Mouse (Mus musculus) monocyte, adult 5-6 weeks (primary cell): ENCODE data around the gene Mylk3. TPM values are rescaled to one million over a fixed set of nuclear protein-coding genes. Genes with fewer than 3 reads are reported as not detected.
A peak's percentile ranks its signal among the peaks of the same experiment; 100 is the strongest.

Experiments used
- ATAC-seq: fragments of 153-309, 156-312 bp; replicated peaks from 2 replicates; pipeline ENCODE4 v1.8.0; 2017; ENCODE audit warnings: mild to moderate bottlenecking; ENCODE audit not compliant: low TSS enrichment, insufficient number of reproducible peaks, severe bottlenecking, poor library complexity, low FRiP score
- total RNA-seq: library from RNA; stranded (forward); fragments of 200-1000, 200-491, 200-594 nt; gene quantifications from 3 replicates; pipeline ENCODE4 v1.2.3, GENCODE M21; 2017

Gene Mylk3
- total RNA-seq, result 0.10 to 13.1 TPM (median 7.9 TPM) in 3 replicates

DNA sequence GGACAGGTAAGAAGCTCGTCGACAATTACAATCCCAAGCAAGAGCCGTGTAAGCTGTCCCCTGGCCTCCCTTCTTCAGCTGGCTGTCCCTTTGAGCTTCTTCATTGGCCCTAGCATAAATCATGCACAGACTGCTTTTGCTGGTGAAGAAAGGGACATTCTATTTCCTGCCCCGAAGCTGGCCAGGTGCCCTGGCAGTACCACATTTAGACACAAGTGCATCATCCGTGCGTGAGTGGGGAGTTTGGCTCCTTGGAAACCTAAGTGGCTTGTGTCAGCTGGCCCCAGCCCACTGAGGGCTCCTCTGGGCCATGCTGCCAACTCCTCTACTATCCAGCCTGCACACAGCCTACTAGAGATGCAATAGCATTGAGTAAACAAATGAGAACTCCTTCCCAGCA is at the start of gene Mylk3:
Gene Mylk3, minus strand, starts transcription at position 141 of the 400 bp plus-strand sequence.
- ATAC-seq, result no peak

DNA sequence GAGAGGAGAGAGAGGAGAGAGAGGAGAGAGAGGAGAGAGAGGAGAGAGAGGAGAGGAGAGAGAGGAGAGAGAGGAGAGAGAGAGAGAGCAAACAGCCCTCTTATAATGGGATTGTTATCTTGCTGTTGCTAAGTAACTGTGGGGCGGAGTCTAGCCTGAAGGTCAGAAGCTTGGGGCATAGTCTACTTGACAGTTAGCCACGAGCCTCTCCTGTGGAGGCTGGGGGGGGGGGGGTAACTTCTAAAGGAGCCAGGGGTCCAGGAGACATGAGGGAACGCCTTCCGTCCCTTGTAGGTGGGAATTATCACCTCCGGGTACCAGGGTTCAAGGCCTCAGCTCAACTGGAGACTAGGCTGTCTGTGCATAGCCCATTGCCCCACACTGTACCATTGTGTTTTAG is 49.6 kb upstream of the Mylk3 start:
- no peak for ATAC-seq

DNA sequence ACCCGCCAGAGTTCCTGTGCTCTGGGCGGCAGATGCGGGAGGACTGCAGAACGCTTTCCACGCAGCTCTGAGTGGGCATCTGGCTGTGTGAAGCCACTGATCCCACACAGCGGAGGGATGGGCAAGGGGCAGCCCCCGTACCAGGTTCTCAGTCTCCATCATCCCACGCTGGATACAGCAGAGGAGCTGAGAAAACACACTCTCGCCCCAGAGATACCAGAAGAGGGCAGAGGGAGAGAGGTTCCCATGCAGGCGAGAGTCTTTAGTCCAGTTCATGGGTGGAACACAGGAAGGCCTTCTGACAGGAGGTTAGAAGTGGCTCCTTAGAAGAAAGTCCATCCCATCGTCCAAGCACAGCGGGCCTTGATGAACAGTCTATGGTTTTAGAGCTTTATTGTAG is 48.7 kb upstream of the Mylk3 start:
- ATAC-seq, result no peak

DNA sequence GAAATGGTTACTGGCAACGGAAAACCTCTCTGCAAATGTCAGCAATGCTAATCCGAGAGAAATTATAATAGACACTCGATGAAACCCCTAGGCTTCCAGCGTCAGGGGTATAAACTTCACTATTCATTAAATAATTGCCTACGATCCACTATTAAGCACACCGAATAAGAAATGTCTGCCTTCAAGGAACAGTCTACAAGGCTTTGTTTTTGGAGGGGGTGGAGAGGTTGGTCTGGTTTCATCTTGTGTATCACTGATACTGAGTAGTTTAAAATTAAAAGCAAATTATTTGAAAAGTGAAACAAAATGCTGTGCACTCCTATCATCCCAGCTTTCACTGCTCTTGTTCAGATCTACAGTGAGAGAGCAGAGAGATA is 46.9 kb upstream of the Mylk3 start:
- ATAC-seq, result no peak

DNA sequence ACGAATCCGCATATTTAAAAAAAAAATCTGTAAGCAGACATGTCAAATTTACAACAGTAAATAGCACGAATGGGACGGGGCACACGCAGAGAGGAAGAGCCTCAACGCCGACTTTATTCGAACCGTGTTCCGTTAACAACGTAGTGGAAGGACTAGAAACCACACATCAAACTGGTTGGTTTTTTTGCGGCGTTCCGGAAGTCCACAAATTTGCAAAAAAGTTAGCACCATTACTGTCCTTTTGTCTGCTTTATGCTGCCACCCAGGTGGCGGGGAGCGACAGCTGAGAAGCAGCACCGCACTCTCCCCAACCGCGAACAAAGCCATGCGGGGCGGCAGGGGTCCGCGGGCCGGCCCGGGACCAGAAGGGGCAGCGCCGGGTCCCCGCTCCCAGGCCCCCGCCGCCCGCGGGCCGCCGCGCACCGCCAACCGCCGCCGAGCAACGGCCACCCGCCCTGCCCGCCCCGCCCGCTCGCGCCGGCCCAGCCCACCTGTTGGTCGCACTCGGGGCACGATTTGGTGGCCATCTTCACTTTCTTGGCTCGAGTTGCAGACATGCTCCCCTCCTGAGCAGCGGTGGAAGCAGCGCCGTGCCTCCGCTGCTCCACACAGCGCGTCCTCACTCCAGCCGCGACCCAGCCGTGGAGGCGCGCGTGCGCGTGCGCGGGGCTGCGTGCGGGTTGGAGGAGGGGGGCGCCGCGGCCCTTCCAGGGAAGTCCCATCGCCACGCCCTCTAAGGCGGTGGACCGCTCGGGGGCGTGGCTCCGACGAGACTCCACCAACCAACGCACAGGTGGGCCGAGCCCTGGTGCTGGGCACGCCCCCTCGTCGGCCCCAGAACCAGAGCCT is 46.2 kb upstream of the Mylk3 start, which contains the start of gene 4921524J17Rik:
Gene 4921524J17Rik, minus strand, starts transcription at position 666 of the 849 bp plus-strand sequence.
- peak; percentile 98 for ATAC-seq

DNA sequence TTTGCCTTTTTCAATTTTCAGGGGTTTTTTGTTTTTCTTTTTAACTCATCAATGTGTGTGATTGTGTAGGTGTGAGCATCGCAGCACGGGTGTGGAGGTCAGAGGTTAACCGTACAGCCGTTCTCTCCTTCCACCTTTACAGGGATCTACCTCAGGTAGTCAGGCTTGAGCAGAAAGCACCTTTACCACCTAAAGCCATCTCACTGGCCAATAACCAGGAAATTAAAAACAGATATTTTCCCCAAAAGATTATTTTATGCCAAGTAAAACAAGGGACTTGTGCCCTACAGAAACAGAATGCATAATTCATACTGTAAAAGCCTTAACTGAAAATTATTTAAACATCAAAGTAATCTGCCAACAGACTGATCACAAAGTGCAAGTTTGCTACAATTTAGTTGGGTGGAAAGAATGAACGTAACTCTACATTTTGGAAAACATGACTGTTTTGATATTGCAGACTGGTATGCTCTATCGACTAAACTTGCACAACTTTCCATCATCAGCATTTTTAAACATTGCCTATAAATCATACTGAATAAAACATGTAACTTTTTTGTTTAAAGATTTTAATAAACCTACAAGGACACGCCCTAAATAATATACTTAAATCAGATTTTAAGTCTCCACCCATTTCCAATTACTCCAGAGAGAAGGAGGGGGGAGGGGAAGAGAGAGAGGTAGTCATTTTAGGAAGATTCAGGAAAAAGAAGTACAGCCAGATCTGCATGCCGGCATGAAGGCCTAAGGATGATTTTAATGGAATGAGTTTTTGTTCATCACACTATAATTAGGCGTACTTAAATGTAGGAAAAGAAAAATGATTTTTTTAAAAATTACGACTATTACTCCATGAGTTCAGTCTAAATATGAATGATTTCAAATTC is 45.4 kb upstream of the Mylk3 start:
- no peak for ATAC-seq

DNA sequence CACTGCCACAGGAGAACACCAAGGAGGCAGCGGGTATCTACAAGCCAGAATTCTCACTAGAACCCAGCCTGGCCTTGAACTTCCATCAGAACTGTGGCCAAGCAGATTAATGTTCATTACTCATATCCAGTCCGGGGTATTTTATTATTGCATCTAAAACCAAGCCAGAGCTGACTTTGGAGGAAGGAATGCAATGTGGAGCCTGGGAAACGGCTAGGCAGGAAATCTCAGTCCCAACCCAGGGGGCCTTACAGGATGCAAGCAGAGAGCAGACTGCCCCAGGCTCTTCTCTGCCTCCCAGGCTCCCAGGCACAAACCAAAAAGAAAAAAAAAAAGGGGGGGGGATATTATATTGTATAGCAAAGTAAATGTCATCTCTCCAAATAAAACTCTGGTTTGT is 44.7 kb upstream of the Mylk3 start:
- no peak for ATAC-seq

DNA sequence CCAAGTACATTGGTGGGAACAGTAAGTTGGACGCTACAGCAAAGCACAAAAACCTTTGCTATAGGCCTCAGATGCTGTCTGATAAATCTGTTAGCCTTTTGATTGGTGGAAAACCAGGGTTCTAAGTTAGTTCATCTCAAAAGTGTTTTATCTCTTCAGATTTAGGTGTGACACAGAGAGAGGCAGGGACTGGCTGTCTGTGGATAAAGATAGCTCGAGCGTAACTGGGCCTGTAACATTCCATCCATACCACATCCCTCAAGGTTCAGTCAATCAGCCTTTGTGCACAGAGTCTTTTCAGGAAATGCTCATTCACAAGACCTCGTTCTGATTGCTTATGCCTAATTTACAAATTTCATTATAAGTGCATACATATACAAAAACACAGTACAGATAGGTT is 43.1 kb upstream of the Mylk3 start:
- no peak for ATAC-seq

DNA sequence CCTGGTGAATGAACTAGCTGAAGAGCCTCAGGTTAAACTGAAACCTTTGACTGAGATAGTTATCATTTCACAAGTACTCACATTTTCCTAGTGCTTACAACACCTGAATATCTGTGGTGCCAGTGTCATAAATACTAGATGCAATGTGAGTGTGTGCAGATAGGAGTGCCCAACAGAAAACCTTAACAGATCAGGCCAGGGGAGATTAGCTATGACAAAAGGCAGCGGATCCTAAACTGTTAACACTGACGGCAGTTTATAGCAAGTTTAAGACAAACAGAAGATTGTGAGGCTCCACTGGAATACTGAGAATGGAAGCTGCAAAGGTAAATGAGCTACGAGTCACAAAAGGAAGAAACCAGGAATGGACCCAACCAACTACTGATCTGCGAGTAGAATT is 40.9 kb upstream of the Mylk3 start:
- no peak for ATAC-seq

DNA sequence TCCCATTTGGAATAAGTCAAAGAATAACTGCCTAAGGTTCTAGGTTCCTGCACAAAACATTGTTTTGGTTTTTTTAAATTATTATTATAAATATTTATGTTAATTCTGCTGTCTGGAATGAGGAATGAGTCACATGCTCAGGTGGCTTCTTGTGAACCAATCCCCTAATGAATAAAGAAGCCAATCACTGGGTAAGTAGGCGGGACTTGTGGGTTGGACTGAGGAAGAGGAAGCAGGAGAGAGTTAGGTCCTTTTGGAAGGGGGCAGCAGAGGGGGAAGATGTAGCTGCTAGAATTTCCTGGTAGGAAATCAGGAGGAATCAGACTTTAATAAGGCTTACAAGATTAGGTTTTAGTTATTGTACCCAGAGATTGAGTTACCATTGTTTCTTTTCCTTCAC is 35.2 kb upstream of the Mylk3 start:
- ATAC-seq, result no peak

DNA sequence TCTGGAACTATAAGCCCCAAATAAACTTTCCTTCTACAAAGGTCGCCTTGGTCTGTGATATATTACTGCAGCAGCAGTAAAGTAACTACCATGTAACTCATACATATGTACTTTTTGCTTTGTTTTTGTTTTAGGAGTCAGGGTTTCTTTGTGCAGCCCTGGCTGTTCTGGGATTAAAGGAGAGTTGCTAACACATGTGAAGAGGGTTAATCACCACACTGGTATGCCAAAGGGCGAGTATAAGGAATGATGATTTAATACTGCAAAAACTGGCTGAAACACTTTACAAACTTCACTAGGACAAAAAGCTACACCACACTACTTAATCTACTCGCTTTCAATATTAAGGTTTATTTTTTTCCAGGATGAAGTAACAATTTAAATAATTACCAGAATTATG is 22.4 kb upstream of the Mylk3 start:
- no peak for ATAC-seq

DNA sequence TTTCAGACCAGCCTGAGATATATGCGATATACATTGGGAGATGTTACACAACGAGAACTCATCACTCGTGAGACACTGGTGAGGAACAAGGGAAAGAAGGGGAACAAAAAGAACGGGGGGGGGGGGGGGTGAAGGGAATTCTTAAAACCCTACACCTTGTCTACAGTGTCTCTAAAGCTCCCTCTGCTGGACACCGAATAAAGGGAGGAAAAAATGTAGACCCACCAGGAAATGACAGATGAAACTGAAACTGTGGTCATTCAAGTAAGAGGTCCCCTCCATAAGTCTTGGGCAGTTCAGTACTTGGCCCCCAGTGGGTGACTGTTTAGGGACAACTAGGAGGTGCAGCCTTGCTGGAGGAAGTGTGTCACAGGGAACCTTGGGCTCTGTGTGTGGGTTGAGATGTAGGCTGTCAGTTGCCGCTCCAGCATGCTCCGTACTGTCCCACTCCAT is 21.9 kb upstream of the Mylk3 start:
- ATAC-seq, result no peak

DNA sequence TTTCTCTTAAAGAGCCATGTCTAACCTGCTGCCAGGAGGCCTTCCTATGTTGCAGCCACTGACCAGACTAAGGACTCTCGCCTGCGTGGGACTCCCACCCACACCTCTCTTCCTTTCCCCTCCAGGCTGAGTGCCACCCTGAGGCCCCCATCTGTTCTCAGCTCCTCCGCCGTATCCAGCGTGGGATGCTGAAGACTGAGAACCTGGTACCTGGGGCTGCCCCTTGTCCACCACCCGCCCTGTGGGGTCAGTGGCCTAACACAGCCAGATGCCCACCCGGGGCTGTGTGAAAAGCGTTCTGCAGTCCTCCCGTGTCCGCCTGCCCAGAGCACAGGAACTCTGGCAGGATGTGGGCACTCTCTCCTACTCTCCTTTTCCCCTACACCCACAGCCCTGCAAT is 19.8 kb upstream of the Mylk3 start:
- no peak for ATAC-seq

DNA sequence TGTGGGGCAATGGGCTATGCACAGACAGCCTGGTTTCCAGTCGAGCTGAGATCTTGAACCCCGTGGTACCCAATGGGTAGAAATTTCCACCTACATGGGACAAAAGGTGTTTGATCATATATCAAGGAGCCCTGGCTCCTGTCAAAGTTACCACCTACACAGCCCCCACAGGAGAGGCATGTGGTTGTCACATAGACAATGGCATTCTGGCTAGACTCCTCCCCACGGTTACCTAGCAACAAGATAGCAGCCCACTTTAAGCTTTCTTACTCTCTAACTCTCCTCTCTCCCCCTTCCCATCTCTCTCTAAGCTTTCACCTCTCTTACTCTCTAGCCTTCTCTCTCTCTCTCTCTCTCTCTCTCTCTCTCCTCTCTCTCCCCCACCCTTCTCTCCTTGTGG is 19.3 kb upstream of the Mylk3 start:
- no peak for ATAC-seq

DNA sequence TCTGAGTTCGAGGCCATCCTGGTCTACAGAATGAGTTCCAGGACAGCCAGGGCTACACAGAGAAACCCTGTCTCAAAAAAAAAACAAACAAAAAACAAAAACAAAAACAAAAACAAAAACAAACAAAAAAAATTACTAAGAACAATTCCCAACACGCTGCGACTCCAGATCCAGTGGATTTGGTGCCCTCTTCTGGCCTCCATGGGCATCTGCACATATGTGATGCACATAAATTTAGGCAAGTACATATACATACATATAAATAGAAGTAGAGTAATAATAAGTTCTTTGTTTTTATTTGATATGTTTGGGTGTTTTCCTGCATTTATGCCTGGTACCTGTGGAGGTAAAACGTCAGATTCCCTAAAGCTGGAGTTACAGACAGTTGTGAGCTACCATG is 12.4 kb upstream of the Mylk3 start:
- ATAC-seq, result no peak

DNA sequence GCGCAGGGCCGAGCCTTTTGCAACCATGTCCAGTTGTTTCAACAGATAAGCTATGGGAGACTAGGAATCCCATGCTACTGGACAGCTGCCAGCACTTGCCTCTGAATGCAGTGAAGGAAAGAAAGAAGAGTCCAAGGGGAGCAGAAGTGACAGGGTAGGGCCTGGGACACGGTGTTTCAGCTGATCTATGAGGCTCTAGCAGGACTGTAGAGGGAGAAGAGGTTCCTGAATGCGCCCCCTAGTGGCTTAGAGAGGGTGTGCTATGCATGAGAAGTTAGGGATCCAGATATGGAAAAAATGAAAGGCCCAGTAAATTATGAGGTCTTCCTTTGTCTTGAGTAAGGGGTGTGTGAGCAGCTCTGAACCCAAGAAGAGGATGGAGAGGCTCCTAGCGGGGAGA is 11.4 kb upstream of the Mylk3 start:
- no peak for ATAC-seq

DNA sequence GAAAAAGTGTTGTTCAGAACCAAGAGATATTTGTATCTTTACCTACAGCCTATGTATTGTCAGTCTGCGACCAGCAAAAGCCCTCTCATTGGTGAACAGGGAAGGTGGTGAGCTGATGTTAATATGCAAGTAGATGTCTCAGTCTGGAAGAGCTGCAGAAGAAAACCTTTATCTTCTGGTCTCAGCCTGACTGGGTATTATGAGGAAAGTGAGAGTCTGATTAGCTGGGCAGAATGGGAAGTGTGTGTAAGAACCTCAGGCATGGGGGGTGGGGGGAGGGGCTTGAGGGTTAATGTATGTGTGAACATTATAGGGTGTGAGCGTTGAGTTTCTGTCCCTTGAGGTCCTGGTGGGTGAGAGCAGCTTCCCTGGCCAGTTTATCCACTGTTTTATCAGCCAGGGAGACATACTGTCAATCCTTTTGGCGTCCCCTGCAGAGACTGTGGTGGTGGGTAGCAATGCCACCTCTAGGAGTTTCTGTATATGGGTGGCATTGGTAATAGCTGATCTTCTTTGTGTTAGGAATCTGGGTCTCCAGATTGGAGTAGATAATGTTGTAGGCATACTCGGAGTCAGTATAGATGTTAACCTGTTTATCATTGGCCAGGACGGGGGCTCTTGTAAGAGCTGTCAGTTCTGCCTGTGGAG is 10.4 kb upstream of the Mylk3 start:
- no peak for ATAC-seq

DNA sequence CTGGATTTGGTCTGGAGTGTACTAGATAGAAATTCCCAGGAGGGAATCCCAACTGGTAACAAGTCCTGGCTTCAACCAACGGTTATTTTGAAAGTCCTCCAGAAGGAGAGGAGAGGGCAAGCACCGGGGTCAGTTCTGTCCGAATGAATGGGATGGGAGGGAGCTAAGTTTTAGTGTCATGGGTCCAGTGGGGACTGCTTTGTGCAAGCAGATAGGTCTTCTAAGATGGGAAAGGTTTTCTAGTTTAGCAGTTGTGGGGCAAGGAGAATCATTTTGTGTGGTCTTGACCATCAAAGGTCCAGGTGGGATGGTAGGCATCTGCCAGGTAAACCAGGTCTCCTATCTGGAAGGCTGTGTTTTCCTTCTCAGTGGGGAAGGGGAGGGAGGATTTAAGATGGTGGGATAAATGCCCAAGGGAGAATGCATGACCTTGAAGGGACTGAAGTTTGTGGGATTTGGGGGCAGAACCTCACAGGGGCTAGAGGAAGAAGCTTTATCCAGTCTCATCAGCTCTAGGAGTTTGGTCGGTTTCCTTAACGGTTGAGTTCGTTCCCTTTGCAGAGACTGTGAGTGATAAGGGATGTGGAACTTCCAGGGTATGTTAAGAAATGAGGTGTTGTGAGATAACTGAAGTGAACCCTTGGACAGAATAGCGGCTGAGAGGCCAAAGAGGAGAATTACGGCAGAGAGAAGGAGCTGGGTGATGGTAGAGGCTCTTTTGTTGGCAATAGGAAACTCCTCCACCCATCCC is 9.7 kb upstream of the Mylk3 start:
- no peak for ATAC-seq

DNA sequence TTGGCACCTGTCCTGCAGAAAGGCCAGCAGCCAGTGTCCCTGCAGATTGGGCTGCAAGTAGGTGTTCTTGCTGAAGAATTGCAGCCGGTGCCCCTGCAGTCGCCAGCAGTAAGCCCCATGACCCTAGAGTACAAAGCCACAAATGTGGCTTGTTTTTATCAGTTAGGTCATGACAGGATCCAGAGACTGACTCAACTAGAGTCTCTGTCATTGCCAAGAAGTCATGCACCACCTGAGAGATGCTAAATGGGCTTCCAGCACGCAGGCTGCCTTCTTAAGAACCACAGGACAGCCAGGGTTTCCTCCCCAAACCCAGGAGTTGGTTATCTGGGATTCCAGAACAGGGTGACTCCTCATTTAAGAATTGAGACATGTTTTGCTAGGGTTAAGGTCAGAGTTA is 8.9 kb upstream of the Mylk3 start:
- no peak for ATAC-seq
